Mouse (Mus musculus): ENCODE data around the gene Zbtb11. TPM values are rescaled to one million over a fixed set of nuclear protein-coding genes. Genes with fewer than 3 reads are reported as not detected.
"Not testable (repeated sequence)": the region's sequence is repeated elsewhere in the genome, so short reads cannot be mapped to it uniquely, and the experiment has no call there.

Gene Zbtb11
- total RNA-seq (2021), result 10 to 100 TPM; 12.4 to 13.0 TPM
- long read RNA-seq, experiment 1, full-length matches to known transcripts, result 12 of 16 reads
- long read RNA-seq, experiment 1, partial matches to known transcripts, result 2 of 16 reads
- long read RNA-seq, experiment 1, other reads (novel, unspliced or antisense), result 2 of 16 reads
- long read RNA-seq, experiment 2, full-length matches to known transcripts, result 4 of 10 reads
- long read RNA-seq, experiment 2, partial matches to known transcripts, result 1 of 10 reads
- long read RNA-seq, experiment 2, other reads (novel, unspliced or antisense), result 5 of 10 reads

- TF ChIP-seq CTCF (IDR thresholded peaks at IDR 0.05), result peak; percentile 29; the same call in 1 of the 2 replicates
- DNase-seq, result peak; percentile 100
- intact Hi-C loops (cut with DNase I), result loop anchor here (2.0 to 5.0 kb wide), 2 partner anchors 55 to 104 kb away; partner anchors contain the start of gene Pcnp
Measured at GRCm38 (mm10) chr16:55973431-55974255, at the start of gene Zbtb11. Gene Zbtb11 (plus strand): TSS chr16:55973883.

GRCm38 (mm10) chr16:55924010-55924409, 49.7 kb upstream of the Zbtb11 start:
- no peak overlapping the region for H3K4me3 ChIP-seq
- no peak overlapping the region for H3K27ac ChIP-seq
- no peak for DNase-seq
- TF ChIP-seq CTCF (IDR thresholded peaks at IDR 0.05), result no peak
- intact Hi-C loops (cut with DNase I), result no loop called here

More at GRCm38 (mm10) chr16:55973431-55974255, at the start of gene Zbtb11:
- Histone ChIP-seq H3K4me3 (peak within 1 kb of the TSS; percentile 93), H3K27ac (peak within 1 kb of the TSS; percentile 96)

GRCm38 (mm10) chr16:55933681-55934343, 39.9 kb upstream of the Zbtb11 start:
- Histone ChIP-seq H3K4me3 (peak overlapping the region; percentile 82), H3K27ac (peak overlapping the region; percentile 86)
- DNase-seq, result peak; percentile 47
- intact Hi-C loops (cut with DNase I), result no loop called here
- no peak for TF ChIP-seq CTCF (IDR thresholded peaks at IDR 0.05)

- no peak for TF ChIP-seq CTCF (IDR thresholded peaks at IDR 0.05)
- H3K4me3 ChIP-seq, result peak within 1 kb of the TSS; percentile 82
- DNase-seq, result peak; percentile 92
- peak within 1 kb of the TSS; percentile 86 for H3K27ac ChIP-seq
- intact Hi-C loops (cut with DNase I), result no loop called here
Measured at GRCm38 (mm10) chr16:55934453-55935037, 39.1 kb upstream of the Zbtb11 start, which contains the start of gene Cep97. Gene Cep97 (minus strand): TSS chr16:55934855.

- Histone ChIP-seq H3K27ac (no peak overlapping the region), H3K4me3 (no peak overlapping the region)
- intact Hi-C loops (cut with DNase I), result no loop called here
- no peak for TF ChIP-seq CTCF (IDR thresholded peaks at IDR 0.05)
- DNase-seq, result no peak
Measured at GRCm38 (mm10) chr16:55938761-55939160, 34.9 kb upstream of the Zbtb11 start.

GRCm38 (mm10) chr16:55939703-55940102, 34.0 kb upstream of the Zbtb11 start:
- Histone ChIP-seq H3K4me3 (no peak overlapping the region), H3K27ac (no peak overlapping the region)
- TF ChIP-seq CTCF (IDR thresholded peaks at IDR 0.05), result no peak
- intact Hi-C loops (cut with DNase I), result no loop called here
- no peak for DNase-seq

- intact Hi-C loops (cut with DNase I), result no loop called here
- no peak overlapping the region for H3K4me3 ChIP-seq
- no peak for TF ChIP-seq CTCF (IDR thresholded peaks at IDR 0.05)
- H3K27ac ChIP-seq, result no peak overlapping the region
- DNase-seq, result no peak
Measured at GRCm38 (mm10) chr16:55940781-55941180, 32.9 kb upstream of the Zbtb11 start.

GRCm38 (mm10) chr16:55947266-55947665, 26.4 kb upstream of the Zbtb11 start:
- TF ChIP-seq CTCF (IDR thresholded peaks at IDR 0.05), result no peak
- Histone ChIP-seq H3K27ac (no peak overlapping the region), H3K4me3 (no peak overlapping the region)
- intact Hi-C loops (cut with DNase I), result no loop called here
- DNase-seq, result no peak

- H3K4me3 ChIP-seq; intact Hi-C loops (cut with DNase I); DNase-seq; H3K27ac ChIP-seq: not testable (repeated sequence)
Measured at GRCm38 (mm10) chr16:55947876-55948410, 25.7 kb upstream of the Zbtb11 start.

GRCm38 (mm10) chr16:55948963-55949362, 24.7 kb upstream of the Zbtb11 start:
- intact Hi-C loops (cut with DNase I), result no loop called here
- no peak for DNase-seq
- H3K4me3 ChIP-seq, result no peak overlapping the region
- no peak for TF ChIP-seq CTCF (IDR thresholded peaks at IDR 0.05)
- no peak overlapping the region for H3K27ac ChIP-seq

- no peak for TF ChIP-seq CTCF (IDR thresholded peaks at IDR 0.05)
- Histone ChIP-seq H3K27ac (no peak overlapping the region), H3K4me3 (no peak overlapping the region)
- intact Hi-C loops (cut with DNase I), result loop anchor here (5.0 kb wide), 1 partner anchor 182 kb away; no protein-coding TSS in a partner anchor
- no peak for DNase-seq
Measured at GRCm38 (mm10) chr16:55950462-55950861, 23.2 kb upstream of the Zbtb11 start.
